Mouse (Mus musculus): ENCODE measurements around the gene Ism2.

DNA sequence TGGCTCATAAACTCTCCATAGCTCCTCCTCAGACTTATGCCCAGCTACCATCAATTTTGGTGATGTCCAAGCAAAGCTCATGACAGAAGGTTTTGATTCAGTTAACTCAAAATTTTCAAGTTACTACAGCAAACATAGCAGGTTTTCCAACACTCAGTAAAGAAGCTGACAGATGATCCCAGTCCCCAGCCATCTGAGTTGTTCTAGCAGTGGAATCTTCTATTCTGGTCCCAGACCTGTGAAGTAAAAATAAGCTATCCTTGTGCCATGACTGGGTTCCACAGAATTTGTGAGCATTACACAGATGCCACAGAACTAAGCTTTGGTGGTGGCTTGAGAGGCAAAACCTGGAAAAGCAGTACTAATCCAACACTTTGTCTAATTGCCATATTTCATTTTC is 34.3 kb upstream of the Ism2 start:
- TF ChIP-seq CTCF (IDR thresholded peaks at IDR 0.05; ENCODE audit: control insufficient read depth, insufficient read depth, low read length) (no peak), POLR2A (IDR thresholded peaks at IDR 0.05; ENCODE audit: borderline replicate concordance, control insufficient read depth, low read depth, low read length) (no peak)

Data from bone marrow, adult 2 months (tissue).